Mouse (Mus musculus) C2C12 (cell line): ENCODE measurements around the gene Osbpl2. TPM values are rescaled to one million over a fixed set of nuclear protein-coding genes. Genes with fewer than 3 reads are reported as not detected.
"Not testable (repeated sequence)": the region's sequence is repeated elsewhere in the genome, so short reads cannot be mapped to it uniquely, and the experiment has no call there.

Experiments used
- H3K27me3 ChIP-seq: one replicate; pipeline ENCODE4 v1.6.1; 2011; ENCODE audit not compliant: control insufficient read depth, insufficient read depth, insufficient read length
- H3K36me3 ChIP-seq: one replicate; pipeline ENCODE4 v1.6.1; 2011; ENCODE audit not compliant: control insufficient read depth, insufficient read depth
- H3K4me3 ChIP-seq: one replicate; pipeline ENCODE4 v1.5.1; 2011; ENCODE audit warnings: mild to moderate bottlenecking, control low read depth; ENCODE audit not compliant: poor library complexity, insufficient read depth, severe bottlenecking
- H3K79me2 ChIP-seq: one replicate; pipeline ENCODE4 v1.6.1; 2011; ENCODE audit not compliant: control insufficient read depth, insufficient read depth
- H3K79me3 ChIP-seq: one replicate; pipeline ENCODE4 v1.6.1; 2011; ENCODE audit warnings: low read depth, control low read depth
- H3ac ChIP-seq: one replicate; pipeline ENCODE3; 2011; ENCODE audit warnings: low read depth; ENCODE audit not compliant: control insufficient read depth, insufficient read length
- CEBPB ChIP-seq: IDR thresholded peaks from one replicate; pipeline ENCODE4 v1.6.1; 2011; ENCODE audit warnings: low read depth, mild to moderate bottlenecking, control low read depth, moderate library complexity
- CTCF ChIP-seq: IDR thresholded peaks from one replicate; pipeline ENCODE4 v1.5.1; 2011; ENCODE audit not compliant: control insufficient read depth, insufficient read depth, insufficient read length
- FOSL1 ChIP-seq: IDR thresholded peaks from one replicate; pipeline ENCODE4 v1.8.0; 2011; ENCODE audit warnings: mild to moderate bottlenecking, low read length; ENCODE audit not compliant: poor library complexity, insufficient read depth, severe bottlenecking
- MAX ChIP-seq: IDR thresholded peaks from one replicate; pipeline ENCODE4 v1.6.1; 2011; ENCODE audit warnings: mild to moderate bottlenecking, control low read depth
- MYOD1 ChIP-seq: IDR thresholded peaks from one replicate; pipeline ENCODE4 v1.6.1; 2011; ENCODE audit warnings: low read depth; ENCODE audit not compliant: control insufficient read depth, insufficient read length
- MYOG ChIP-seq: IDR thresholded peaks from one replicate; pipeline ENCODE4 v1.6.1; 2011; ENCODE audit not compliant: control insufficient read depth, insufficient read length; ENCODE audit errors: extremely low read depth
- USF1 ChIP-seq: IDR thresholded peaks from one replicate; pipeline ENCODE4 v1.6.1; 2011; ENCODE audit warnings: low read depth, mild to moderate bottlenecking, control low read depth, moderate library complexity
- polyA plus RNA-seq: library from polyadenylated mRNA; unstranded; fragments of >200 nt; fragmentation: generic; extraction: Trizol; gene quantifications from one replicate; pipeline ENCODE4 v1.2.1, GENCODE M21; 2012; ENCODE audit warnings: missing spikeins

The Osbpl2 gene
- polyA plus RNA-seq, 1 experiment: 9.2 TPM

DNA sequence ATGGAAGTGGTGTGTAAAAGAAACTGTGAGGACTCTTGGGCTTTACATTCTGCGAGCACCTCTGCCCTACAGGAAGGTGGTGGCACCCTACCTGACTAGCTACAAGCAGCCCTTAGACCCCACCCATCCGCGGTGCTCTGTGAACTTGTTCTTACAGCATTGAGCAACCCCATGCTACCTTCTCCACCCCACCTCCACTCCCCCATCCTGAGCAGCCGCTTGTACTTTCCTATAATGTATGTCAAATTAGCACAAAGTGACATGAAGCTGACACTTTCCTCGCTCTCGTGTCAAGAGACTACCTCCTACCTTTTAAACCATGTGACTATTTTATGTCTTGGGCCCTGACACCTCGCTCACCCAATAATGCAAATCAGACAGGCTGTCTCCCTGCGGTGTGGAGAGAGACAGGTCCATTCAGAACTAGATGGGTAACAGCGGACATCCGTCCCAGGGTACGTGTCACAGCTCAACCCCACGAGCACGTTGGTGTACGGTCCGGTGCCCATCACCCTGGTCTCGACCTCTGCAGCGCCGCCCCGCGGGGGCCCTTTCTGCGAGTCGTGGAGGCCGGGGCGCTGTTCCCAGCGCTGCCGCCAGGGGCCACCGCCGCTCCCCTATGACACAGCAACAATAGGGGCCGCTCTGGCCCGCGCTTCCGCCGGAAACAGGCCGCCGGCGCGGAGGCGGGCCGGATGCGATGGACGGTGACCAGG lies 51.9 kb downstream of the Osbpl2 start, which contains the start of gene Adrm1:
TSS of gene Adrm1 (plus strand) at position 680 of the 716 bp plus-strand sequence.
- Histone ChIP-seq H3K79me2 (peaks cover 45% of the 10 kb centered on the region), H3K79me3 (peaks cover 33% of the 10 kb centered on the region), H3K27me3 (no peaks in the 10 kb centered on the region), H3K36me3 (peaks cover 39% of the 10 kb centered on the region), H3ac (peak within 1 kb of the TSS; percentile 77), H3K4me3 (peak within 1 kb of the TSS; percentile 96)
- TF ChIP-seq MYOD1 (no peak), USF1 (no peak), MYOG (no peak), MAX (peak; percentile 82), FOSL1 (no peak), CEBPB (no peak), CTCF (peak; percentile 99)

DNA sequence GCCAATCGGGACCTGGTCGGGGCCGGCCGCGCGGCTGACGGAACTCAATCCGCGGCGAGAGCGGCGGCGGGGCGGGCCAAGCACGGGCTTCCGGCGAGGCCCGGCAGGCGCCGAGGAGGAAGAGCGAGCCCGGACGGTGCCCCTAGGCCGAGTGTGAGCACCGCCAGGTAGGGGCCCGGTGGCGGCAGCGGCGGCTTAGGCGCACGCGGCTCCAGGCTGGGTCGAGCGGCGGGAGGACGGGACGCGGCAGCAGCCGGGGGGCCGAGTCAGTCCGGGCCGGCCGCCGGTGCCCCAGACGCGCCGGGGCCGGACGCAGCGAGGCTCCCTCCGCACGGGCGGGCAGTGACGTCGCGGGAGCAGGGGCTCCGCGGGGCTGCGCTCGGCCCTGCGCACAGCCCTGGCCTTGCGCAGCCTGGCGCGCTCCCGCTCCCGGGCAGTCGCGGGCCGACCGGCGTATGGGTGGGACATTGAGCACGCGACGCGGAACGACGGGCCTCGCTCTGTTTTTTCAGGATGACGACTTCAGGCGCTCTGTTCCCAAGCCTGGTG lies 52.5 kb downstream of the Osbpl2 start:
- TF ChIP-seq MYOG (no peak), MAX (no peak), MYOD1 (no peak), USF1 (no peak), FOSL1 (no peak), CEBPB (no peak), CTCF (no peak)
- Histone ChIP-seq H3K36me3 (peaks cover 45% of the 10 kb centered on the region), H3K4me3 (peak overlapping the region; percentile 96), H3K79me3 (peaks cover 33% of the 10 kb centered on the region), H3K79me2 (peaks cover 48% of the 10 kb centered on the region), H3K27me3 (no peaks in the 10 kb centered on the region), H3ac (peak overlapping the region; percentile 77)

DNA sequence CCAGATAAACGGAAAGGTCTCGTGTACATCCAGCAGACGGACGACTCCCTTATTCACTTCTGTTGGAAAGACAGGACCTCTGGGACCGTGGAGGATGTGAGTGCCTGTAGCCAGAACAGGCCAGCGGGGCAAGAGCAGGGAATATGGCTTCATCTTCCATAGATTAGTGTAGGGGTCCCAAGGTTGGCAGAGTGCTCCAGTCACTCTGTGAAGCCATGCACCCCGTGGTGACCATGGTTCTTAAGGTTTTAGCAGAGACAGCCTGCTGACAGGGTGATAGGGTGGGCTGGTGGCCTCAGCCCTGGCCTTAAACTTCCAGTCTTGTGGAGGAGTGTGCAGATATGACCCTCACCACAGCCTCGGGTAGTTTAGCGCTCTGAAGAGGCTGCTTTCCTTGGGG lies 53.0 kb downstream of the Osbpl2 start:
- Histone ChIP-seq H3K79me3 (peaks cover 33% of the 10 kb centered on the region), H3K36me3 (peaks cover 51% of the 10 kb centered on the region), H3ac (peak overlapping the region; percentile 66), H3K4me3 (peak overlapping the region; percentile 96), H3K27me3 (no peaks in the 10 kb centered on the region), H3K79me2 (peaks cover 50% of the 10 kb centered on the region)
- TF ChIP-seq MYOD1: no peak
- no peak for TF ChIP-seq USF1
- TF ChIP-seq FOSL1: no peak
- TF ChIP-seq MYOG: no peak
- no peak for TF ChIP-seq MAX
- TF ChIP-seq CTCF: no peak
- TF ChIP-seq CEBPB: no peak

DNA sequence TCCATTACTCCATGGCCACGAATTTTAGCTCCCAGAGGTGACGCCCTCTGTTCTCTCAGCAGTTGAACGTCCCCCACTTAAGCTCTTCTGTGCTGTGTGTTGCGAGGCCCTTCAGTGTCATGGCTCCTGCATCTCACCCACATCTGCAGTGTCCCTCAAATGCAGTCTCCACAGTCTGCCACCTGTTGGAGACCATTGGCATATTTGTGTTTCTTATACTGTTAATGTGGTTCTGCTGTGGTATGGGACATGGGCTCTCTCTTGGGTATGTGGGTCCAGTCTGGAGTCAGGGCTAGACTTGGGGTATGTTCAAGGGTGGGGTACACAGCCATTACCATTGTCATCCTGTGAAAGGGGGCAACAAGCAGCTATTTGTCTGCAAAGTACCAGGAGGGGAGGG lies 54.1 kb downstream of the Osbpl2 start:
- H3ac ChIP-seq: peak overlapping the region; percentile 66
- H3K36me3 ChIP-seq: peaks cover 61% of the 10 kb centered on the region
- H3K79me3 ChIP-seq: peaks cover 33% of the 10 kb centered on the region
- H3K79me2 ChIP-seq: peaks cover 50% of the 10 kb centered on the region
- TF ChIP-seq CTCF: peak; percentile 19
- TF ChIP-seq FOSL1: no peak
- H3K4me3 ChIP-seq: peak overlapping the region; percentile 96
- no peaks in the 10 kb centered on the region for H3K27me3 ChIP-seq

DNA sequence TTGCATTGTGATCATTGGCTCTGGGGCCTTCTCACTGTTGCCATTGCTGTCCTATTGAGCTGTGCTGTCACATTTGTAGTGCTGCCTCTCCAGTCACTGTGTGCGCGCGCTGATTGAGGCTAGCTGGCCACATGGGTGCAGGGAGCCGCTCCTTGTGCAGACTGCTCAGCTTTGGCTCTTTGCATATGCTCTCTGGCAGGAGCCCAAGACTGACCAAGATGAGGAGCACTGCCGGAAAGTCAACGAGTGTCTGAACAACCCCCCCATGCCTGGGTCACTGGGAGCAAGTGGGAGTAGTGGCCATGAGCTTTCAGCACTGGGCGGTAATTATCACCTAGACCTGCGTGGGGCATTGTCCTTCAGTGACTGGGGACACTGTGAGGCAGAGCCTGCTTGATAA lies 54.6 kb downstream of the Osbpl2 start:
- Histone ChIP-seq H3K36me3 (peaks cover 65% of the 10 kb centered on the region), H3K4me3 (peak overlapping the region; percentile 96)

DNA sequence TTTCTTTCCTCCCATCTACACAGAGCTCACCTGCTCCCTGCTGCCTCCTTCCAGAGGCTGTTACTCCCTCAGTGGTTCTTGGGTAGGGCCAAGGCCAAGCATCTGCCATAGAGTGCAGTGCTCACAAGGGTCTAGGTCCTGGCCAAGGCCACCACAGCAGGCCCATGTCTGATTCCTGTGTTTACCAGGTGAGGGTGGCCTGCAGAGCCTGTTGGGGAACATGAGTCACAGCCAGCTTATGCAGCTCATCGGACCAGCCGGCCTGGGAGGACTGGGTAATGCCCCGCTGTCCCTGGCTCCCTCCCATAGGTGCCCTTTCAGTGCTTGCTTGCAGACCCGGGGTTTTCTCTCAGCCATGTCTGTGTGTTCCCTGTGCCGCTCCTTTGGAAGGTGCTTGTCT lies 55.0 kb downstream of the Osbpl2 start:
- peaks cover 50% of the 10 kb centered on the region for H3K79me2 ChIP-seq
- peaks cover 33% of the 10 kb centered on the region for H3K79me3 ChIP-seq
- no peaks in the 10 kb centered on the region for H3K27me3 ChIP-seq
- no peak for TF ChIP-seq CEBPB
- TF ChIP-seq FOSL1: no peak
- TF ChIP-seq MAX: no peak
- TF ChIP-seq MYOG: no peak
- TF ChIP-seq MYOD1: no peak
- TF ChIP-seq USF1: no peak
- TF ChIP-seq CTCF: no peak
- no peak overlapping the region for H3ac ChIP-seq
- H3K36me3 ChIP-seq: peaks cover 69% of the 10 kb centered on the region
- H3K4me3 ChIP-seq: no peak overlapping the region

More for the DNA sequence above, 54.6 kb downstream of the Osbpl2 start:
- peaks cover 33% of the 10 kb centered on the region for H3K79me3 ChIP-seq
- H3K79me2 ChIP-seq: peaks cover 50% of the 10 kb centered on the region
- H3ac ChIP-seq: peak overlapping the region; percentile 13
- H3K27me3 ChIP-seq: not testable (repeated sequence)
